Mouse (Mus musculus): ENCODE measurements around the gene Pygo1.

GRCm38 (mm10) chr9:72987703-72988102, 62.3 kb downstream of the Pygo1 start:
- TF ChIP-seq POLR2A (IDR thresholded peaks at IDR 0.05; ENCODE audit: insufficient read length, low read depth) (no peak), TCF12 (IDR thresholded peaks at IDR 0.05; ENCODE audit: insufficient read depth, poor library complexity, severe bottlenecking) (no peak)

Data from myocyte (in vitro differentiated cells).